Mouse (Mus musculus): Measurements from ENCODE around the gene Zg16.

GRCm38 (mm10) chr7:127026161-127026600, 60.9 kb downstream of the Zg16 start:
- TF ChIP-seq CTCF (IDR thresholded peaks at IDR 0.05; ENCODE audit: low read depth, low read length) (no peak), POLR2A (IDR thresholded peaks at IDR 0.05; ENCODE audit: insufficient read depth, low read length) (no peak), EP300 (IDR thresholded peaks at IDR 0.05; ENCODE audit: insufficient read depth, low read depth, low read length) (no peak)

Data from ES-Bruce4 (cell line).